Mouse (Mus musculus) macrophage (primary cell): ENCODE results near the gene Usp7. TPM values are rescaled to one million over a fixed set of nuclear protein-coding genes. Genes with fewer than 3 reads are reported as not detected.

Experiments used
- H3K27ac ChIP-seq: fragments of 350-480 bp; formaldehyde crosslinking; 2 replicates; pipeline ENCODE4 v1.9.0; 2021
- H3K36me3 ChIP-seq: fragments of 350-480 bp; formaldehyde crosslinking; 2 replicates; pipeline ENCODE4 v1.9.0; 2021; ENCODE audit errors: inconsistent target
- H3K4me3 ChIP-seq: fragments of 350-480 bp; formaldehyde crosslinking; 2 replicates; pipeline ENCODE4 v1.9.0; 2021; ENCODE audit errors: inconsistent target
- H3K79me2 ChIP-seq: fragments of 350-480 bp; formaldehyde crosslinking; 2 replicates; pipeline ENCODE4 v1.9.0; 2021; ENCODE audit errors: inconsistent target
- WGBS: methylation state at CpG from one replicate; pipeline ENCODE4 v1.1.7; 2026; ENCODE audit warnings: inconsistent platforms; ENCODE audit not compliant: missing documents; 5-methylcytosine and 5-hydroxymethylcytosine counted together
- polyA plus RNA-seq: library from polyadenylated mRNA; stranded (reverse); fragments of 250-400 nt; gene quantifications from 3 replicates; pipeline ENCODE4 v1.2.4, GENCODE M21; 2018; ENCODE audit warnings: inconsistent platforms

Gene Usp7
- polyA plus RNA-seq, 1 experiment from 2014 or later: 73.0 TPM

DNA sequence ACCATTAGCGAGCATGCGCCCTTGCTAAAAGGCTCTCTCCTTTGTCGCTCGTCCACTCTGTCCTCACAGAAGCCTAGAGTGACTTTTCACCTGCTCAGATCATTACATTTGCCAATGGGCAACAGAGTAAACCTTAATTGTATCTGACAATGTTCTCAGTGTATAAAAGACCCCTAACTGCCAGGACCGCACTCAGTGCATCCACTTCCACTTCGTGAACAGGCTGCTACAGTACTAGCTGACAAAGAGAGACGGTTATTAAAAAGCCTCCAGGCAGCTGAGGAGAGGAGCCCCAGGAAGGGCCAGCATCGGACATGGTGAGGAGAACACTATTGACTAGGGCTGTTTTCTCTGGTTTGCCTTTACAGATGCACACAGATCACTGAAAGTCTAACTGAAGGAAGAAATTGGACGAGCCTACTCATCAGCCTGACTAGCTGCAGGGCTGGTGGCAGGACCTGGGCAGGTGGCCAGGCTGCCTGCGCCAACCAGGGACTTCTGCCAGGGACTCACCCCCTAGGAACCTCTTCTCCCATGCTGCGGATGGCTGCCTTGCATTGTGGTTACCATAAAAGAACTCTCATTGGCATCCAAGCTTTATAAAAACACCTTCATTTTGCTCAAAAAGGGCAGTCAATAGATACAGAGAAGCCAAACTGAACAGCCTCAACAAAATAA, 102.0 kb downstream of the Usp7 start:
- H3K27ac ChIP-seq: no peak overlapping the region

DNA sequence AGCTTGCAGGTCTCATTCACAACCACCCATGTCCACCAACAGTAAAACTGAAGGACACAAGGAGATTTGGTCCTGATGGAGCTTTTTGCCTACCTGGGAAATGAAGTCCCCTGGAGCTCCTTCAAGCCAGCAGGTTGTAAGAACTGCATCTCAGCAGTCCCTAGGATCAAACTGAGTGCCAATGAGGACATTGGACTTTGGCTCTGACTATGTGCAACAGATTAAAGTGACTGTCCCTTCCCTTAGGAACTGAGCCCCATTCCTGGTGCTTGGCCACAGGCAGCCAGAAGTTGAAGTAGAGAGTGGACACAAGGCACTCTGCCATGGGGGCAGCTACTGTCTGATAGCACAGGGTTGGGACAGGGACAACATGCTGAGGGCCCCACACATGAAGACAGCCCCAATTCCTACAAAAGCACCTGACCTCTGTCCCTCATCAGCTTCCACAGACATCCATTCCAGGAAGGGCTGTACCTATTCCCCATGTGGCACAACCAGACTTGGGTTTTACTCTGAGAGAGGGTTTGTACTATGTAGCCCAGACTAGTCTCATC, 104.5 kb downstream of the Usp7 start:
- no peak overlapping the region for H3K4me3 ChIP-seq
- H3K27ac ChIP-seq: no peak overlapping the region
- H3K36me3 ChIP-seq: peaks cover 39% of the 10 kb centered on the region
- no peaks in the 10 kb centered on the region for H3K79me2 ChIP-seq

More for the DNA sequence above, 102.0 kb downstream of the Usp7 start:
- Histone ChIP-seq H3K36me3 (peaks cover 64% of the 10 kb centered on the region), H3K4me3 (no peak overlapping the region), H3K79me2 (no peaks in the 10 kb centered on the region)
- WGBS: 82% methylated on average over 11 of the region's 11 CpGs

DNA sequence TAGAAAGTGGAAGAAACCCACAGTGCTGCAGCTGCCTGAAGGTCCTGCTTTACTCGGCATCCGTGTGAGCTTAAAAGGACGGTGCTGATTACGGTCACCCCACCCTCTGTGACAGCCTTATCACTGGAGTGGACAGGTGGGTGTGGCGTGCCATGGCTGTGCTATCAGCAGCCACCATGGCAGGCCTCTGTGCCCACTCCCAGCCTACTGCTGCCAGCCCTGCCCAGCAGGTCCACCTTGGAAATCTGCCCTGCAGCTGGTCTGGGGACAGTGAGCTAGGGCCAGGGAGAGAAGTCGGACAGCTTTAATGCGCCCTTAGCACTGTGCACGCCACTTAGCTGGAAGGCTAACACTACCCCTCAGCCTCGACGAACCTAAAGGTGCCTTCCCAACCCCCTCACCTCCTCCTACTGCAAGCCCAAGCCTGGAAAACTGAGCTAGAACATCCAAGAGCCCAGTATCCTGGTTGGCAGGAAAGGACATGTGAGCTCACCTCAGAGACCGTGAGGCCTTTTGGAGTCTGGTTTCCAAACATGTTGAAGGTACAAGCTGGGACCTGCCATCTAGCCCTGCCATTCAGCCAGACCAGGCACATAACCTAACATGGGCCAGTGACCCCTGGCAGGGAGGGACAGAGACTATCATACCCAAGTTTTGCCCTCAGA, 105.1 kb downstream of the Usp7 start:
- H3K36me3 ChIP-seq: peaks cover 33% of the 10 kb centered on the region
- H3K79me2 ChIP-seq: no peaks in the 10 kb centered on the region
- WGBS: 93% methylated on average over 11 of the region's 11 CpGs
- no peak overlapping the region for H3K27ac ChIP-seq
- no peak overlapping the region for H3K4me3 ChIP-seq

DNA sequence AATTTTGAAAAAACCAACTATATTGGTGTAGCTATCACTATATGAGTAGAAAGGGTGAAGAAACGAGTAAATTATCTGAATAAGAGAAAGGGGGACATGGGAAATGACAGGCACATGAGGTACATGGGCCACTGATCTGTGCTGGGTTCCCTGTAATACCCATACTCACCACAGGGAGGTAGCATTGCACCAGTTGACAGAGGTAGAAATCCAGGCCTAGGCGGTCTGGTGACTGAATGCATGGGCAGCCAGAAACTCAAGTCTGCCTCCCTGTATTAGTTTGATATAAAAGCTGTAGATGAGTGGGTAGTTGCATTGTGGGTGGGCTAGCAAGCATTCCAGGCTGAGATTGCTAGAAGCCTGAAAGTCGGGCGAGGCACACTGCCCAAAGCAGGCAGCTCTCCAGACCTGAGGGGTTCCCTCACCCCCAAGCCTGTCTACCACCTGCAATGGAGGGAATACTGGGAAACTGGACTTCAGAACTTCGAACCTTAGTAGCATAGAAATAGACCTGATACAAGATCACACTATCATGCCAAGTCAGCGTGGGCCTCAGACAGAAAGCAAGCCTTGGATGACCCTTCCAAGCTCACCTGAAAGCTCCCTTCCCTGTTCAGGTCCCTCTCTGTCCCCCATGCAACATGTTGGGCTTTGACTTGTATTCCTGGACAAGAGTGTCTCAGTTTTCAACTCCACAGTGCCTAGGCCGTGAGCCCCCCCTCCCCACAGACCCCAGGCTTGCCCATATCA, 105.8 kb downstream of the Usp7 start:
- Histone ChIP-seq H3K4me3 (no peak overlapping the region), H3K36me3 (peaks cover 26% of the 10 kb centered on the region), H3K27ac (no peak overlapping the region), H3K79me2 (no peaks in the 10 kb centered on the region)
- 81% methylated on average over 6 of the region's 7 CpGs for WGBS

DNA sequence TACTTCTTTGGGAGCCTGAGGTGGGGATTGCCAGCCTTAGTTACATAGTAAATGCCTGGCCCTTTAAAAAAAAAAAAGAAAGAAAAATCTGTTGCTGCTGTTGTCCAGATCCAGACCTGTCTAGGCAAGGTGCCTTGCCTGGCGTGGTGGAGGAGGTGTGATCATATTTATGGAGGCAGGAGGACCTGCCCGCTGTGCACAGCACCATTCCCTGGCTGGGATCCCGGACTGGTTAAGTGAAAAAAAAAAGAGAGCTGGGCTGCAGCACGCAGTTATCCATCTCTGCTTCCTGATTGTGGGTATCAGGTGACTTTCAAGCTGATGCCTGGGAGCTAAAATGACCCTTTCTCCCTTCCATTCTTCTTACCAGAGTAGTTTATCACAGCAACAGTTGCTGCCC, 107.0 kb downstream of the Usp7 start:
- no peak overlapping the region for H3K4me3 ChIP-seq
- 77% methylated on average over 4 of the region's 4 CpGs for WGBS
- H3K36me3 ChIP-seq: peaks cover 15% of the 10 kb centered on the region
- no peaks in the 10 kb centered on the region for H3K79me2 ChIP-seq
- H3K27ac ChIP-seq: no peak overlapping the region

DNA sequence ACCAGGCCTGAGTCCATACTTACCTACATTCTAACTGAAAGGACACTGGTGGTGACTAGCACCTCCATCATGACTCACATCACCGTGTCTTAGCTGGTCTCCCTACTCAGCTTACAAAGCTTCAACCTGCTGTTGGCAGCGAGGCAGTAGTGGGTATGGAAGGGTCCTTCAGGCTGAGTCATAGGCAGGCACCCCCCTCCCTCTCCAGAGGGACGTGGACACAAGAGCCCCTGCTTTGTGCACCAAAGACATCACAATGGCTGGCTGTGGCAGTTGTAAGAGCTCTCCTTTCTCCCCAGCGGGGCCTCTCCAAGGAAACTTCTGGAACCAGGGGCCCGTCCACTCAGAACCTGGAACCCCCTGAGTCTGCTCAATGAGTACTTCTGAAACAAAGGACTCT, 111.6 kb downstream of the Usp7 start, which contains the start of gene Gm5767:
Gene Gm5767 (plus strand): TSS at position 301 of the 400 bp plus-strand sequence.
- Histone ChIP-seq H3K79me2 (no peaks in the 10 kb centered on the region), H3K27ac (no peak within 1 kb of the TSS), H3K4me3 (no peak within 1 kb of the TSS), H3K36me3 (no peaks in the 10 kb centered on the region)
- WGBS: 90% methylated on average over 5 of the region's 5 CpGs

- Histone ChIP-seq H3K27ac (no peak overlapping the region), H3K79me2 (no peaks in the 10 kb centered on the region), H3K36me3 (no peaks in the 10 kb centered on the region), H3K4me3 (no peak overlapping the region)
- WGBS: 69% methylated on average over 3 of the region's 3 CpGs
These were observed 112.3 kb downstream of the Usp7 start for GRCm38 (mm10) chr16:8679780-8680179.

- no peak overlapping the region for H3K27ac ChIP-seq
- WGBS: 79% methylated on average over 4 of the region's 4 CpGs
- no peaks in the 10 kb centered on the region for H3K36me3 ChIP-seq
- H3K79me2 ChIP-seq: no peaks in the 10 kb centered on the region
- H3K4me3 ChIP-seq: no peak overlapping the region
These were observed 113.4 kb downstream of the Usp7 start for GRCm38 (mm10) chr16:8678676-8679075.

- H3K27ac ChIP-seq: no peak overlapping the region
- 88% methylated on average over 5 of the region's 5 CpGs for WGBS
- H3K4me3 ChIP-seq: no peak overlapping the region
- H3K79me2 ChIP-seq: no peaks in the 10 kb centered on the region
- no peaks in the 10 kb centered on the region for H3K36me3 ChIP-seq
These were observed 114.1 kb downstream of the Usp7 start for GRCm38 (mm10) chr16:8678035-8678434.

DNA sequence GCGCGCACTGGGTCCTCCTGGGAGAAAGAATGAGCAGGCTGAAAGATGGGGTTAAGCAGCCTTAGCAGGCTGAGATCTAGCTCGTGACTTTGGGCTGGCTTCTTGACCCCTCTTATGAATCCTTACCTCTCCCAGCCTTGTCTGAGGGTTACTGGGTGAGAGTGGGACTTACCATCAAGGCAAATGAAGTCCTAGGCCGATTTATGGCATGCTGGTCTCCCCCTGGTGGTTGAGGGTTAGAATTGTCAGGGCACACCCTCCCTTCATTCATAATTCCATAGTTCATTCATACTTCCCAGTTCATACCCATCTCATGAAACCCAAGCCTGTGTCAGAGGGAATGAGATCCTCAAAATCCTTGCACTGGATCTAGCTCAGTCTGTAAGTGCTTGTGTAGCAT, 115.3 kb downstream of the Usp7 start:
- H3K79me2 ChIP-seq: no peaks in the 10 kb centered on the region
- no peak overlapping the region for H3K27ac ChIP-seq
- no peak overlapping the region for H3K4me3 ChIP-seq
- WGBS: 60% methylated on average over 4 of the region's 4 CpGs
- H3K36me3 ChIP-seq: no peaks in the 10 kb centered on the region

DNA sequence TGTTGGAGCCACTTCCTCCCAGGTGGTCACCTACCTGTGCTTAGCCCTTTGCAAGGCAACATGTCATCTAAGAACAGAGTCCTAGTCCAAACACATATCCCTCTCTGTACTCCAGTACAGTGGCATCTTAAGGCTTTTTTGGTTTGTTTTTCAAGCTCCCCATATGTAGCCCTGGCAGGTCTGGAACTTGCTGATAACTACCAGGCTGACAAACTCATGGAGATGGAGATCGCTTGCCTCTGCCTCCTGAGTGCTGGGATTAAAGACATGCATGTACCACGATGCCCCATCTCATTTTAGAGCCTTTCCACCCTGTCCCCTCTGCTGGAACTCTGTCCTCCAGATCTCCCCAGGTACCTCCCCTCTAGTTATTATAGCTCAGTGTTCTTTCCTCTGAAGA, 115.9 kb downstream of the Usp7 start:
- 78% methylated on average over 2 of the region's 2 CpGs for WGBS
- Histone ChIP-seq H3K27ac (no peak overlapping the region), H3K4me3 (no peak overlapping the region), H3K79me2 (peaks cover under 1% of the 10 kb centered on the region; the same call in 1 of the 2 replicates), H3K36me3 (no peaks in the 10 kb centered on the region)

DNA sequence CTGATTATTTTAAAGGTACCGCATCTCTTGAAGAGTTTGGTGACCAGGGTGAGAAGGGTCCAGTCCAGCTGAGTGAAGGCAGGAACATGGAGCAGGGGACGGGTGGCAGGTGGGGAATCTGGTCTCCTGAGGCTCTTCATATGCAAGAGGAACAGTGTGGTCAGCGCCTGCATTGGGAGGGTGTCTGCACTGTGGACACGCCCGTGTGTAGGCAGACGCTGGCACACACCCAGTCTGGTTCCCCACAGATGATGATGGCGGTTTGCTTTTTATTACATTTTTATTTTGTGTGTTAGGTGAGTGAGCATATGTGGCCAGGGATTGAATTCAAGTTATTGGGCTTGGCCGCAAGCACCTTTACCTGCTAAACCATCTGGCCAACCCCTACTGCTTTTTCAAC, 116.5 kb downstream of the Usp7 start:
- Histone ChIP-seq H3K4me3 (no peak overlapping the region), H3K36me3 (no peaks in the 10 kb centered on the region), H3K79me2 (peaks cover 8% of the 10 kb centered on the region), H3K27ac (no peak overlapping the region)
- WGBS: 55% methylated on average over 8 of the region's 8 CpGs

DNA sequence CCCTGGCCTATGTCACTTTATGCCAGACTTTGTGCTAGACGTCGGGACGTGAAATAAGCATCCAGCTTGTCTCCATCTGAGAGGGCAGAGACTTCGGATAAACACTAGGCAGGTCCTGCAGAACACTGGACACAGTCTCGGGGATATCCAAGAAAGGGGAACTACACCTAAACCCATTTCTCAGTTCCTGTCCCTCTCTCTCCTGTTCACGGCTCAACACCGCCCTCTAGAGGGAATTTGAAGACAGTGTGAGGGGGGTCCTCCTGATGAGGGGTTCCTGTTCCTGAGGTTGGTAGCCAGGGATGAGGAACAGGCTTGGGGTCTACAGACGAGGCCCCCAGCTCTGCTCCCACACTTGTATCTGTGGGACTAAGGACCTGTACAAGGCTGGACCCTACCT, 117.9 kb downstream of the Usp7 start:
- 4% methylated on average over 8 of the region's 8 CpGs for WGBS
- Histone ChIP-seq H3K27ac (no peak overlapping the region), H3K79me2 (peaks cover 22% of the 10 kb centered on the region), H3K4me3 (no peak overlapping the region), H3K36me3 (no peaks in the 10 kb centered on the region)

DNA sequence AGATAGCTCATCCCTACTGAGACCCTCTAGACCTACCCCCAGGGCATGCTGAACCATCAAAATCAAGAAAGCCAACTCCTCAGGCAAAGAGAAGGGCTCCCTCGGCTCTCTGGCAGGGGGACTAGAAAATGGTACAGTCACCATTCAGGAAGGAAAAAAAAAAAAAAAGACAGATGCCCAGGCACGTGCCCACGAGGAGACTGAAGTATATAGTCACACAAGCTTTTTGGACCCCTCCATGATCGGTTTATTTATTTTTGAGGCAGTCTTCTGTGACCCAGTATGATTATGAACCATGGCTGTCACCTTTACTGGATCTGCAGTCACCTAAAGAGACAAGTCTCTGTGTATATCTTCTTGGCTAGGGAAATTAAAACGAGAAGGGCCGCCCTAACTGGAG, 118.8 kb downstream of the Usp7 start:
- Histone ChIP-seq H3K36me3 (no peaks in the 10 kb centered on the region), H3K27ac (no peak overlapping the region), H3K79me2 (peaks cover 30% of the 10 kb centered on the region), H3K4me3 (no peak overlapping the region)
- WGBS: 35% methylated on average over 5 of the region's 6 CpGs

DNA sequence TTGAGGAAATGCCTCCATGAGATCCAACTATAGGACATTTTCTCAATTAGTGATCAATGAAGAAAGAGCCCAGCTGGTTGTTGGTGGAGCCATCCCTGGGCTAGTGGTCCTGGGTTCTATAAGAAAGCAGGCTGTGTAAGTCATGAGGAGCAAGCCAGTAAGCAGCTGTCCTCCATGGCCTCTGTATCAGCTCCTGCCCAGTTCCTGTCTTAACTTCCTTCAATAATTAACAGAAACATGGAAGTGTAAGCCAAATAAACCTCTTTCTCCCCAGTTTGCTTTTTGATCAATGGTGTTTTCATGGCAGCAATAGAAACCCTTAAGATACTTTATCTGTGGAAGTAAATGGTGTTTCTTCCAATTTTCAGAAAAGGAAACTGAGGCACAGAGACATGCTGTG, 119.3 kb downstream of the Usp7 start:
- Histone ChIP-seq H3K4me3 (no peak overlapping the region), H3K27ac (no peak overlapping the region), H3K36me3 (no peaks in the 10 kb centered on the region), H3K79me2 (peaks cover 35% of the 10 kb centered on the region)
